Mouse (Mus musculus) liver, adult (tissue): ENCODE measurements around the gene Polr3f.

Experiments used
- GATA4 ChIP-seq: IDR thresholded peaks from 2 replicates; pipeline ENCODE4 v1.6.1; 2014; ENCODE audit warnings: mild to moderate bottlenecking, low read length; ENCODE audit not compliant: insufficient replicate concordance

Gene Polr3f

DNA sequence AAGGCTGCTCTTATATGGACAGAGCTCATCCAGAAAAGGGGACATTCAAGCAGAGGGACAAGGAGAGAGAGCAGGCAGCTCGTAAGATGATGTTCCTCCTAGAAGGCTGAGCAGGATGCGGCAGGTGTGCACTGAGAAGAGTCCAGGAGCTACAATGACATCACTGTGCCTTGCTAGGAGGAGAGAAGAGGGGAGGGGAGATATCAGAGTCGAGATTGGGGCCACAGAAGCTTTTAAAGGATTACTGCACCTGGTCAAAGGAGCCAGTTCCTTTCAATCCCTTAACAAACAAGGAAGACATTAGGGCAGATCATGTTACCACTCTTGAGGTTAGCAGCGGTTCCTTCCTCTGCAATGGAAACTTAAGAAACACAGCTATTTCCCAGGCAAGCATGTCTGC is 20.0 kb downstream of the Polr3f start:
- TF ChIP-seq GATA4: no peak

GRCm38 (mm10) chr2:144550529-144550928 is 23.0 kb downstream of the Polr3f start, which contains the start of gene Rbbp9:
Rbbp9 (minus strand) TSS chr2:144550869.
- TF ChIP-seq GATA4: no peak

GRCm38 (mm10) chr2:144553905-144554304 is 26.4 kb downstream of the Polr3f start:
- no peak for TF ChIP-seq GATA4

- no peak for TF ChIP-seq GATA4
Measured at GRCm38 (mm10) chr2:144555286-144555819, 27.8 kb downstream of the Polr3f start.

DNA sequence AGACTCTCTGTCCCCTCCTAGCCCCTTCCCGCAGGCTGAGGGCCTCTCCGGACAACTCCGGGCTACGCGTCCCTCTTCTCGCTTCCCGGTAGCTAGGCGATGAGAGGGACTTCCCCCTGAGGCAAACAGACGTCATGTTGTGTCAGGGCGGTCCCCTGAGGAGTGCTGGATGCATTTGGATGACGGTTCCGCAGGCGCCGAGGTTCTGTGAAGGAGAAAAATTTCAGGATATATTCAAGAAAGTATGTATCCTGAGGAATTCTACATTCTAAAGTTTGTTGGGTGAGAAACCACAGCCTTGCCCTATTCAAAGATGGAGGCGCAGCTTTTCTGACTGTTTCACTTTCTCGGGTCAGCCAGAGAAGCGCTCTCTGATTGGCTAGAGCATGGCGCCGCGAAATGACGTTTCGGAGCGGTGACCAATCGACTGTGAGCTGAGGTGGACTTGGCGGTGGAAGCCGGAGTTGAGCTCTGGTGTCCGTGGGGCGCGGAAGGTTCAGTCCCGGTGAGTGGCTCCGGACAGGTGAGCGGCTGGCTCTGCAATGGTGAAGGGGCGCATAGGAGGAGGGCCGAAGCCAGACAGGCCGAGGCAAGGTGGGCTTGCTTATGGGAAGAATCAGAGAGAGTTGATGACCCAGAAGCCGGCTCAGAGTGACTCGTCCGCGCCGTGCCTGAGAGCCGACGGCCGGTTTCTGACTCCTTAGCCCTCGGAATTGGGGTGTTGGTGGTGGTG is 28.5 kb downstream of the Polr3f start, which contains the start of gene Sec23b:
TSS of gene Sec23b (plus strand) at position 410 of the 733 bp plus-strand sequence.
- TF ChIP-seq GATA4: no peak

DNA sequence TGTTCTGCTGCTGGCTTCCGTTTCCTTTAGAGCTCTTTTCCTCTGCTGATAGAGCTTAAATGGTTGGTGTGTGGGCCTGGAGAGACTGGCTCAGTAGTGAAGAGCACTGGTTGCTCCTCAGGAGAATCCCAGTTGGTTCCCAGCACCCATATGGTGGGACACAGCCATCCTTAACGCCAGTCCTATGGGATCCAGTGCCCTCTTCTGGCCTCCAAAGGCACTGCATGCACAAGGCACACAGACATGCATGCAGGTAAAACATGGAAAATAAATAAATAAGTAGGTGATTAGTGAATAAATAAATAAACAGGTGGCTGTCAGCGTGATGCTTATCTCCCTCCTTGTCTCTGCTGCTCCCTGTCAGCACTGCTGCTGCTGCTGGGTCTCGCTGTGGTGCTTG is 61.2 kb downstream of the Polr3f start:
- TF ChIP-seq GATA4: no peak
